Mouse (Mus musculus): ENCODE data around the gene Lsg1.

DNA sequence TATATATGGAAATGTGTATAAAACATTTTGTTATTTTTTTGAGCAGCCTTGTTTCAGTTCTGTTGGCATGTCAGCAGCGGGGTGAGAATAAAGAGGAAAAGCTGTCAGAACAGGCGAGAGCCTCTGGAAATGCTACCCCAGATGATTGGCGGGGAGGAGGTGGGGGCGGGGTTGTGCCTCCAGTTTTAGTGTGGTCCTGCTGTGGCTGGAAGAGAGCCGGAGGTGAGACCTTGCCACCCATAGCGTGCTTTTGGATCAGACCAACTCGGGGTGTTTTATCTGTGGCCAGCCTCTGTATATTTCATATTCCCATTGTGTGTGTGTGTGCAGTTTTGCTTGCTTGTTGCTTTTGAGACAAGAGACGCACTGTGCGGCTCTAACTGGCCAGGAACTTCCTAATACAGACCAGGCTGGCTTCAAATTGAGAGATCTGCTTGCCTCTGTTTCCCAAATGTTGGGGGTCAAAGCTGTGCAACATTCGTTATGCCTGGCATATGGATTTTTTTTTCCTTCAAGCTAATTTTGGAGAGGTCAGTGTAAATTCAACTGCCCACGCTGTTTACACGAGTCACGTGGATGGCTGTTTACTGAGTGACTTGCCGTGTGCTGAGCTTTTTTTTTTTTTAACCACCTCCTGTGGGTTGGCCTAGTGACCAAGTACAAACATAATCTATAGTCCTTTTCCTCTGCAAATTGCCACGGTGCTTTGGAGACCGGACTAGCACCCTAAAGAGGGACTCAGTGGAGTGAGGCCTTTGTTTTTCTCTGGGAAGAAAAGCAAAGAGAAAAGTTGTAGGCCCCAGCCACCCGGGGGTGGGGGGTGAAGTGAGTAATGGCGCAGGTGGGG, 15.5 kb upstream of the Lsg1 start:
- no peak for TF ChIP-seq CTCF (conservative IDR thresholded peaks at IDR 0.05; ENCODE audit: insufficient read depth, insufficient read length, low read depth, low read length)
- TF ChIP-seq POLR2A (IDR thresholded peaks at IDR 0.05; ENCODE audit: low read depth, low read length) = no peak

Data from kidney, adult 2 months (tissue).